Mouse (Mus musculus) limb, embryonic 14.5 days (tissue): ENCODE measurements around the gene Gm6164. TPM values are rescaled to one million over a fixed set of nuclear protein-coding genes. Genes with fewer than 3 reads are reported as not detected.
"Not testable (repeated sequence)": the region's sequence is repeated elsewhere in the genome, so short reads cannot be mapped to it uniquely, and the experiment has no call there.

ENCODE experiments used
- ATAC-seq: fragments of 200-750 bp; cut with Nextera tagmentation; 2 replicates; pipeline ENCODE4 v1.8.0; 2017; ENCODE audit warnings: low read depth, moderate number of reproducible peaks, moderate TSS enrichment; ENCODE audit not compliant: low FRiP score
- DNase-seq: peaks from one replicate; pipeline ENCODE4 v3.0.0-alpha.2; 2015; ENCODE audit warnings: low spot score
- H3K27ac ChIP-seq: fragments of 300-500 bp; sonication (generic); replicated peaks from 2 replicates; pipeline ENCODE4 v1.5.1; 2014; ENCODE audit warnings: low read depth, mild to moderate bottlenecking, low read length, moderate library complexity, mixed read lengths
- H3K27me3 ChIP-seq: fragments of 300-500 bp; sonication (generic); 2 replicates; pipeline ENCODE4 v1.6.1; 2014; ENCODE audit warnings: low read length, mixed read lengths; ENCODE audit not compliant: control insufficient read depth, insufficient read depth
- H3K36me3 ChIP-seq: fragments of 300-500 bp; sonication (generic); 2 replicates; pipeline ENCODE4 v1.6.1; 2014; ENCODE audit warnings: mild to moderate bottlenecking, low read length, moderate library complexity, mixed read lengths; ENCODE audit not compliant: control insufficient read depth, insufficient read depth
- H3K4me1 ChIP-seq: fragments of 300-500 bp; sonication (generic); 2 replicates; pipeline ENCODE4 v1.6.1; 2014; ENCODE audit warnings: antibody characterized with exemption, low read length, mixed read lengths; ENCODE audit not compliant: control insufficient read depth, insufficient read depth
- H3K4me2 ChIP-seq: fragments of 300-500 bp; sonication (generic); replicated peaks from 2 replicates; pipeline ENCODE4 v1.6.1; 2014; ENCODE audit warnings: low read depth, mild to moderate bottlenecking, low read length, moderate library complexity; ENCODE audit not compliant: severe bottlenecking
- H3K4me3 ChIP-seq: fragments of 300-500 bp; sonication (generic); replicated peaks from 2 replicates; pipeline ENCODE4 v1.5.1; 2014; ENCODE audit warnings: low read length
- H3K9ac ChIP-seq: fragments of 300-500 bp; sonication (generic); 2 replicates; pipeline ENCODE4 v1.6.1; 2014; ENCODE audit warnings: mild to moderate bottlenecking, low read depth, low read length, moderate library complexity; ENCODE audit not compliant: severe bottlenecking
- H3K9me3 ChIP-seq: fragments of 300-500 bp; sonication (generic); 2 replicates; pipeline ENCODE4 v1.6.1; 2016; ENCODE audit warnings: low read length; ENCODE audit not compliant: control insufficient read depth
- WGBS: fragments of 180-500 bp; shearing (Covaris S2); extraction: QIAGEN DNeasy Blood & Tissue Kit; methylation state at CpG from one replicate; pipeline ENCODE4 v1.1.7; 2014; 5-methylcytosine and 5-hydroxymethylcytosine counted together
- polyA plus RNA-seq, 2 experiments: library from polyadenylated mRNA; depleted of rRNA in 1 of 2; stranded (reverse) in 1 of 2; unstranded in 1 of 2; fragments of >200 nt; fragmentation: Nextera tagmentation in 1 of 2; extraction: Ambion mirVana in 1 of 2; gene quantifications; 2 replicates each; pipeline versions ENCODE4 v1.2.1 to v1.2.3; 2012 to 2014

The Gm6164 gene
- polyA plus RNA-seq (2012; rRNA removed) (not detected in 2 replicates), polyA plus RNA-seq (2014; fragmentation: Nextera tagmentation; extraction: Ambion mirVana) (not detected in 2 replicates)

- not testable (repeated sequence) for H3K4me1 ChIP-seq, H3K9me3 ChIP-seq, H3K4me3 ChIP-seq, H3K36me3 ChIP-seq, DNase-seq, H3K9ac ChIP-seq, H3K27ac ChIP-seq, H3K4me2 ChIP-seq, ATAC-seq, H3K27me3 ChIP-seq
- no CpG with 5 or more reads among the region's 2 CpGs for WGBS
Observed at GRCm38 (mm10) chr7:20205507-20205906, at the start of gene Gm6164. Gm6164 (minus strand) TSS chr7:20205607.

GRCm38 (mm10) chr7:20233728-20234127, 28.3 kb upstream of the Gm6164 start, which contains the start of gene Gm4498:
Gm4498 (minus strand) TSS chr7:20233828.
- not testable (repeated sequence) for H3K9ac ChIP-seq, H3K27me3 ChIP-seq, H3K4me3 ChIP-seq, H3K9me3 ChIP-seq, ATAC-seq, DNase-seq, H3K4me1 ChIP-seq, H3K36me3 ChIP-seq, H3K27ac ChIP-seq, H3K4me2 ChIP-seq
- WGBS = no CpG with 5 or more reads among the region's 2 CpGs

- DNase-seq = not testable (repeated sequence)
- no CpG with 5 or more reads among the region's 3 CpGs for WGBS
Observed at GRCm38 (mm10) chr7:20193410-20193809, 12.0 kb downstream of the Gm6164 start, which contains the start of gene Vmn1r95. Vmn1r95 (plus strand) TSS chr7:20193710.

GRCm38 (mm10) chr7:20168277-20168676, 37.1 kb downstream of the Gm6164 start, which contains the start of gene Vmn1r94:
Vmn1r94 (minus strand) TSS chr7:20168377.
- not testable (repeated sequence) for H3K4me1 ChIP-seq, DNase-seq, H3K27ac ChIP-seq, ATAC-seq, H3K9ac ChIP-seq, H3K4me2 ChIP-seq, H3K9me3 ChIP-seq, H3K36me3 ChIP-seq, H3K4me3 ChIP-seq, H3K27me3 ChIP-seq
- no CpG with 5 or more reads among the region's 3 CpGs for WGBS

More at GRCm38 (mm10) chr7:20193410-20193809, 12.0 kb downstream of the Gm6164 start, which contains the start of gene Vmn1r95:
- not testable (repeated sequence) for H3K36me3 ChIP-seq, H3K9me3 ChIP-seq, H3K4me2 ChIP-seq, H3K9ac ChIP-seq, H3K4me1 ChIP-seq, ATAC-seq, H3K4me3 ChIP-seq, H3K27me3 ChIP-seq, H3K27ac ChIP-seq

Other genes with a start within 250 kb of the Gm6164 start
- 0.04 TPM in 1 of 2 replicates, not detected in the other for gene Ceacam20, start 240.2 kb downstream of the Gm6164 start, polyA plus RNA-seq (2012; rRNA removed)
- not detected in 2 replicates for gene Ceacam20, start 240.2 kb downstream of the Gm6164 start, polyA plus RNA-seq (2014; fragmentation: Nextera tagmentation; extraction: Ambion mirVana)
- not detected in 2 replicates for gene Nlrp9b, start 214.1 kb downstream of the Gm6164 start, polyA plus RNA-seq (2012; rRNA removed)
- gene Nlrp9b, start 214.1 kb downstream of the Gm6164 start, polyA plus RNA-seq (2014; fragmentation: Nextera tagmentation; extraction: Ambion mirVana) = not detected in 2 replicates
- gene Vmn1r91, start 105.9 kb downstream of the Gm6164 start, polyA plus RNA-seq (2012; rRNA removed) = not detected in 2 replicates
- not detected in 2 replicates for gene Vmn1r91, start 105.9 kb downstream of the Gm6164 start, polyA plus RNA-seq (2014; fragmentation: Nextera tagmentation; extraction: Ambion mirVana)
- not detected in 2 replicates for gene Gm16442, start 83.0 kb downstream of the Gm6164 start, polyA plus RNA-seq (2012; rRNA removed)
- not detected in 2 replicates for gene Gm16442, start 83.0 kb downstream of the Gm6164 start, polyA plus RNA-seq (2014; fragmentation: Nextera tagmentation; extraction: Ambion mirVana)
- not detected in 2 replicates for gene Vmn1r93, start 66.5 kb downstream of the Gm6164 start, polyA plus RNA-seq (2012; rRNA removed)
- gene Vmn1r93, start 66.5 kb downstream of the Gm6164 start, polyA plus RNA-seq (2014; fragmentation: Nextera tagmentation; extraction: Ambion mirVana) = not detected in 2 replicates
- gene Vmn1r94, start 37.2 kb downstream of the Gm6164 start, polyA plus RNA-seq (2012; rRNA removed) = not detected in 2 replicates
- not detected in 2 replicates for gene Vmn1r94, start 37.2 kb downstream of the Gm6164 start, polyA plus RNA-seq (2014; fragmentation: Nextera tagmentation; extraction: Ambion mirVana)
- not detected in 2 replicates for gene Vmn1r95, start 11.9 kb downstream of the Gm6164 start, polyA plus RNA-seq (2012; rRNA removed)
- not detected in 2 replicates for gene Vmn1r95, start 11.9 kb downstream of the Gm6164 start, polyA plus RNA-seq (2014; fragmentation: Nextera tagmentation; extraction: Ambion mirVana)
- not detected in 2 replicates for gene Gm4498, start 28.2 kb upstream of the Gm6164 start, polyA plus RNA-seq (2012; rRNA removed)
- not detected in 2 replicates for gene Gm4498, start 28.2 kb upstream of the Gm6164 start, polyA plus RNA-seq (2014; fragmentation: Nextera tagmentation; extraction: Ambion mirVana)
- gene Gm5890, start 57.2 kb upstream of the Gm6164 start, polyA plus RNA-seq (2012; rRNA removed) = not detected in 2 replicates
- gene Gm5890, start 57.2 kb upstream of the Gm6164 start, polyA plus RNA-seq (2014; fragmentation: Nextera tagmentation; extraction: Ambion mirVana) = not detected in 2 replicates
- gene Gm4133, start 128.5 kb upstream of the Gm6164 start, polyA plus RNA-seq (2012; rRNA removed) = not detected in 2 replicates
- gene Gm4133, start 128.5 kb upstream of the Gm6164 start, polyA plus RNA-seq (2014; fragmentation: Nextera tagmentation; extraction: Ambion mirVana) = not detected in 2 replicates
- not detected in 2 replicates for gene Gm5728, start 169.8 kb upstream of the Gm6164 start, polyA plus RNA-seq (2012; rRNA removed)
- not detected in 2 replicates for gene Gm5728, start 169.8 kb upstream of the Gm6164 start, polyA plus RNA-seq (2014; fragmentation: Nextera tagmentation; extraction: Ambion mirVana)
- gene Vmn1r100, start 212.3 kb upstream of the Gm6164 start, polyA plus RNA-seq (2012; rRNA removed) = not detected in 2 replicates
- gene Vmn1r100, start 212.3 kb upstream of the Gm6164 start, polyA plus RNA-seq (2014; fragmentation: Nextera tagmentation; extraction: Ambion mirVana) = not detected in 2 replicates
- gene Vmn1r101, start 237.0 kb upstream of the Gm6164 start, polyA plus RNA-seq (2012; rRNA removed) = not detected in 2 replicates
- gene Vmn1r101, start 237.0 kb upstream of the Gm6164 start, polyA plus RNA-seq (2014; fragmentation: Nextera tagmentation; extraction: Ambion mirVana) = not detected in 2 replicates